Mouse (Mus musculus): ENCODE results near the gene Slc7a7.

- no peak for TF ChIP-seq POLR2A (IDR thresholded peaks at IDR 0.05; ENCODE audit: low read depth, low read length)
- TF ChIP-seq CTCF (IDR thresholded peaks at IDR 0.05; ENCODE audit: extremely low read depth, insufficient read length, insufficient replicate concordance, low read depth, low read length) = no peak
These were observed 35.8 kb downstream of the Slc7a7 start for GRCm38 (mm10) chr14:54381816-54382215.

Measured in small intestine, adult 2 months (tissue).